Mouse (Mus musculus): Measurements from ENCODE around the gene Gm45717. TPM values are rescaled to one million over a fixed set of nuclear protein-coding genes. Genes with fewer than 3 reads are reported as not detected.
"Not testable (repeated sequence)": the region's sequence is repeated elsewhere in the genome, so short reads cannot be mapped to it uniquely, and the experiment has no call there.

Gm45717 gene
- polyA plus RNA-seq, 1 experiment from 2014 or later = not detected

GRCm38 (mm10) chr7:140973396-140974165, 17.8 kb upstream of the Gm45717 start:
- H3K9me3 ChIP-seq (ENCODE audit: control insufficient read depth, low read length) = no peaks in the 10 kb centered on the region
- no peak overlapping the region for H3K4me3 ChIP-seq (ENCODE audit: low read depth, low read length)
- no peak for ATAC-seq (replicated peaks; ENCODE audit: low FRiP score)
- no peak overlapping the region for H3K27ac ChIP-seq (ENCODE audit: low read depth, low read length)
- WGBS = 49% methylated on average over 14 of the region's 14 CpGs
- no peaks in the 10 kb centered on the region for H3K36me3 ChIP-seq (ENCODE audit: control insufficient read depth, insufficient read depth, low read length)
- H3K4me1 ChIP-seq (replicated peaks; ENCODE audit: control insufficient read depth, insufficient read depth, low read length) = peaks cover 11% of the 10 kb centered on the region
- no peak for DNase-seq (ENCODE audit: low spot score)
- no peak overlapping the region for H3K4me2 ChIP-seq
- H3K27me3 ChIP-seq (replicated peaks; ENCODE audit: control insufficient read depth, insufficient read depth, low read length) = no peaks in the 10 kb centered on the region
- H3K9ac ChIP-seq (ENCODE audit: low read depth, low read length) = no peak overlapping the region

- Histone ChIP-seq H3K4me1 (replicated peaks; ENCODE audit: control insufficient read depth, insufficient read depth, low read length) (peaks cover 11% of the 10 kb centered on the region), H3K9me3 (ENCODE audit: control insufficient read depth, low read length) (no peaks in the 10 kb centered on the region), H3K4me2 (no peak overlapping the region), H3K4me3 (ENCODE audit: low read depth, low read length) (no peak overlapping the region), H3K27me3 (replicated peaks; ENCODE audit: control insufficient read depth, insufficient read depth, low read length) (no peaks in the 10 kb centered on the region), H3K9ac (ENCODE audit: low read depth, low read length) (no peak overlapping the region), H3K27ac (ENCODE audit: low read depth, low read length) (peak overlapping the region; percentile 41; the same call in 1 of the 2 replicates), H3K36me3 (ENCODE audit: control insufficient read depth, insufficient read depth, low read length) (no peaks in the 10 kb centered on the region)
- 73% methylated on average over 8 of the region's 8 CpGs for WGBS
- DNase-seq (ENCODE audit: low spot score) (no peak), ATAC-seq (replicated peaks; ENCODE audit: low FRiP score) (no peak; the same call in 1 of the 2 replicates)
Measured at GRCm38 (mm10) chr7:140971479-140972171, 15.9 kb upstream of the Gm45717 start.

- H3K4me1 ChIP-seq (replicated peaks; ENCODE audit: control insufficient read depth, insufficient read depth, low read length) = peaks cover 11% of the 10 kb centered on the region
- ATAC-seq (replicated peaks; ENCODE audit: low FRiP score) (no peak), DNase-seq (ENCODE audit: low spot score) (no peak)
- WGBS = 41% methylated on average over 7 of the region's 7 CpGs
- H3K27me3 ChIP-seq (replicated peaks; ENCODE audit: control insufficient read depth, insufficient read depth, low read length) = no peaks in the 10 kb centered on the region
- H3K27ac ChIP-seq (ENCODE audit: low read depth, low read length) = no peak overlapping the region
- H3K4me3 ChIP-seq (ENCODE audit: low read depth, low read length) = no peak overlapping the region
- no peaks in the 10 kb centered on the region for H3K9me3 ChIP-seq (ENCODE audit: control insufficient read depth, low read length)
- H3K4me2 ChIP-seq = no peak overlapping the region
- H3K9ac ChIP-seq (ENCODE audit: low read depth, low read length) = no peak overlapping the region
- no peaks in the 10 kb centered on the region for H3K36me3 ChIP-seq (ENCODE audit: control insufficient read depth, insufficient read depth, low read length)
Measured at GRCm38 (mm10) chr7:140970931-140971330, 15.2 kb upstream of the Gm45717 start.

GRCm38 (mm10) chr7:140968710-140969109, 13.0 kb upstream of the Gm45717 start:
- H3K27me3 ChIP-seq (replicated peaks; ENCODE audit: control insufficient read depth, insufficient read depth, low read length); DNase-seq (ENCODE audit: low spot score); H3K36me3 ChIP-seq (ENCODE audit: control insufficient read depth, insufficient read depth, low read length); ATAC-seq (replicated peaks; ENCODE audit: low FRiP score); H3K4me2 ChIP-seq; H3K9me3 ChIP-seq (ENCODE audit: control insufficient read depth, low read length); H3K4me3 ChIP-seq (ENCODE audit: low read depth, low read length); H3K9ac ChIP-seq (ENCODE audit: low read depth, low read length); H3K27ac ChIP-seq (ENCODE audit: low read depth, low read length): not testable (repeated sequence)
- H3K4me1 ChIP-seq (replicated peaks; ENCODE audit: control insufficient read depth, insufficient read depth, low read length) = peaks cover 11% of the 10 kb centered on the region
- WGBS = 20% methylated on average over 3 of the region's 3 CpGs

GRCm38 (mm10) chr7:140967862-140968591, 12.3 kb upstream of the Gm45717 start:
- Histone ChIP-seq H3K9ac (ENCODE audit: low read depth, low read length) (no peak overlapping the region), H3K27me3 (replicated peaks; ENCODE audit: control insufficient read depth, insufficient read depth, low read length) (no peaks in the 10 kb centered on the region), H3K4me1 (replicated peaks; ENCODE audit: control insufficient read depth, insufficient read depth, low read length) (peaks cover 11% of the 10 kb centered on the region), H3K9me3 (ENCODE audit: control insufficient read depth, low read length) (no peaks in the 10 kb centered on the region), H3K36me3 (ENCODE audit: control insufficient read depth, insufficient read depth, low read length) (no peaks in the 10 kb centered on the region), H3K4me3 (ENCODE audit: low read depth, low read length) (no peak overlapping the region), H3K4me2 (peak overlapping the region; percentile 23; the same call in 1 of the 2 replicates), H3K27ac (ENCODE audit: low read depth, low read length) (no peak overlapping the region)
- ATAC-seq (replicated peaks; ENCODE audit: low FRiP score) (0 out of 2 replicates have a peak, but pooled peaks have one; percentile 20), DNase-seq (ENCODE audit: low spot score) (no peak)
- WGBS = 16% methylated on average over 14 of the region's 14 CpGs

- Histone ChIP-seq H3K4me2 (no peak within 1 kb of the TSS), H3K27ac (ENCODE audit: low read depth, low read length) (no peak within 1 kb of the TSS), H3K9me3 (ENCODE audit: control insufficient read depth, low read length) (no peaks in the 10 kb centered on the region), H3K4me1 (replicated peaks; ENCODE audit: control insufficient read depth, insufficient read depth, low read length) (peaks cover 11% of the 10 kb centered on the region), H3K4me3 (ENCODE audit: low read depth, low read length) (no peak within 1 kb of the TSS), H3K36me3 (ENCODE audit: control insufficient read depth, insufficient read depth, low read length) (no peaks in the 10 kb centered on the region), H3K27me3 (replicated peaks; ENCODE audit: control insufficient read depth, insufficient read depth, low read length) (no peaks in the 10 kb centered on the region), H3K9ac (ENCODE audit: low read depth, low read length) (no peak within 1 kb of the TSS)
- DNase-seq (ENCODE audit: low spot score) = no peak
- ATAC-seq (replicated peaks; ENCODE audit: low FRiP score) = no peak
- 81% methylated on average over 4 of the region's 4 CpGs for WGBS
Measured at GRCm38 (mm10) chr7:140966921-140967320, 11.2 kb upstream of the Gm45717 start, which contains the start of gene Ifitm1. TSS of gene Ifitm1 (plus strand) at chr7:140967221.

GRCm38 (mm10) chr7:140962733-140963132, 7.0 kb upstream of the Gm45717 start:
- Histone ChIP-seq H3K4me2 (no peak overlapping the region), H3K4me3 (ENCODE audit: low read depth, low read length) (no peak overlapping the region), H3K9me3 (ENCODE audit: control insufficient read depth, low read length) (no peaks in the 10 kb centered on the region), H3K27me3 (replicated peaks; ENCODE audit: control insufficient read depth, insufficient read depth, low read length) (no peaks in the 10 kb centered on the region), H3K27ac (ENCODE audit: low read depth, low read length) (no peak overlapping the region), H3K36me3 (ENCODE audit: control insufficient read depth, insufficient read depth, low read length) (no peaks in the 10 kb centered on the region), H3K4me1 (replicated peaks; ENCODE audit: control insufficient read depth, insufficient read depth, low read length) (no peaks in the 10 kb centered on the region; the same call in 1 of the 2 replicates), H3K9ac (ENCODE audit: low read depth, low read length) (no peak overlapping the region)
- WGBS = 77% methylated on average over 2 of the region's 2 CpGs
- no peak for DNase-seq (ENCODE audit: low spot score)
- ATAC-seq (replicated peaks; ENCODE audit: low FRiP score) = no peak

- Histone ChIP-seq H3K9me3 (ENCODE audit: control insufficient read depth, low read length) (no peaks in the 10 kb centered on the region), H3K4me1 (replicated peaks; ENCODE audit: control insufficient read depth, insufficient read depth, low read length) (no peaks in the 10 kb centered on the region), H3K36me3 (ENCODE audit: control insufficient read depth, insufficient read depth, low read length) (no peaks in the 10 kb centered on the region), H3K4me3 (ENCODE audit: low read depth, low read length) (no peak overlapping the region), H3K4me2 (no peak overlapping the region), H3K9ac (ENCODE audit: low read depth, low read length) (no peak overlapping the region), H3K27ac (ENCODE audit: low read depth, low read length) (no peak overlapping the region), H3K27me3 (replicated peaks; ENCODE audit: control insufficient read depth, insufficient read depth, low read length) (no peaks in the 10 kb centered on the region)
- WGBS = 83% methylated on average over 2 of the region's 2 CpGs
- no peak for ATAC-seq (replicated peaks; ENCODE audit: low FRiP score)
- DNase-seq (ENCODE audit: low spot score) = no peak
Measured at GRCm38 (mm10) chr7:140961416-140961815, 5.7 kb upstream of the Gm45717 start.

Measured in liver, embryonic 11.5 days (tissue).